Mouse (Mus musculus) cerebellum, postnatal 25 days (tissue): ENCODE results near the gene Pld4.
"Not testable (repeated sequence)": the region's sequence is repeated elsewhere in the genome, so short reads cannot be mapped to it uniquely, and the experiment has no call there.

Source experiments
- DNase-seq, 2 experiments: peaks; one replicate each; pipeline ENCODE4 v3.0.0; 2021; ENCODE audit warnings: mixed read lengths in 2 of 2

Pld4 gene

GRCm38 (mm10) chr12:112804046-112804445 is 43.6 kb downstream of the Pld4 start:
- DNase-seq, result peak; percentile 47 to 65

- DNase-seq, result no peak
Observed at GRCm38 (mm10) chr12:112806044-112806443, 45.6 kb downstream of the Pld4 start.

GRCm38 (mm10) chr12:112807796-112808195 is 47.3 kb downstream of the Pld4 start:
- no peak for DNase-seq

- DNase-seq, result no peak
Observed at GRCm38 (mm10) chr12:112808212-112808586, 47.7 kb downstream of the Pld4 start.

GRCm38 (mm10) chr12:112808587-112809364 is 48.3 kb downstream of the Pld4 start, which contains the start of gene Clba1:
TSS of gene Clba1 (plus strand) at chr12:112808937.
- peak; percentile 95 to 97 for DNase-seq

- no peak for DNase-seq
Observed at GRCm38 (mm10) chr12:112809641-112810040, 49.2 kb downstream of the Pld4 start.

GRCm38 (mm10) chr12:112810092-112810885 is 49.8 kb downstream of the Pld4 start:
- no peak for DNase-seq

GRCm38 (mm10) chr12:112813370-112813769 is 52.9 kb downstream of the Pld4 start:
- DNase-seq, result no peak

- no peak for DNase-seq
Observed at GRCm38 (mm10) chr12:112814682-112815470, 54.4 kb downstream of the Pld4 start.

- peak; percentile 69 to 81 for DNase-seq
Observed at GRCm38 (mm10) chr12:112816294-112816693, 55.8 kb downstream of the Pld4 start.

- DNase-seq, result not testable (repeated sequence)
Observed at GRCm38 (mm10) chr12:112816866-112817265, 56.4 kb downstream of the Pld4 start.
